Mouse (Mus musculus) left cerebral cortex, adult 8-10 months (tissue): ENCODE results near the gene Fam234b. TPM values are rescaled to one million over a fixed set of nuclear protein-coding genes. Genes with fewer than 3 reads are reported as not detected.

Source experiments
- DNase-seq, 2 experiments: peaks; one replicate each; pipeline ENCODE4 v3.0.0; 2022; ENCODE audit warnings: low spot score in 2 of 2
- total RNA-seq, 4 experiments: library from RNA; stranded (reverse); gene quantifications; 2 replicates each; pipeline ENCODE4 v1.2.4; 2022

The Fam234b gene
- total RNA-seq: 100 to 1,000 TPM; 149 to 164 (median 160) TPM

GRCm38 (mm10) chr6:135197921-135198532, at the start of gene Fam234b, which contains the start of gene Hebp1:
TSS of gene Fam234b (plus strand) at chr6:135197977.
TSS of gene Hebp1 (minus strand) at chr6:135198022.
- peak; percentile 76 to 83 for DNase-seq

- no peak for DNase-seq
Measured at GRCm38 (mm10) chr6:135148506-135148905, 49.3 kb upstream of the Fam234b start.

GRCm38 (mm10) chr6:135149175-135149574, 48.6 kb upstream of the Fam234b start:
- no peak for DNase-seq

- DNase-seq: no peak
Measured at GRCm38 (mm10) chr6:135149722-135150121, 48.1 kb upstream of the Fam234b start.

GRCm38 (mm10) chr6:135150311-135150710, 47.5 kb upstream of the Fam234b start:
- DNase-seq: no peak

- DNase-seq: peak in 1 of 2 experiments; percentile 51
Measured at GRCm38 (mm10) chr6:135153719-135154118, 44.1 kb upstream of the Fam234b start.

- no peak for DNase-seq
Measured at GRCm38 (mm10) chr6:135156597-135156996, 41.2 kb upstream of the Fam234b start.

GRCm38 (mm10) chr6:135157496-135157895, 40.3 kb upstream of the Fam234b start:
- DNase-seq: no peak

- no peak for DNase-seq
Measured at GRCm38 (mm10) chr6:135158509-135158908, 39.3 kb upstream of the Fam234b start.

- DNase-seq: no peak
Measured at GRCm38 (mm10) chr6:135161356-135161755, 36.4 kb upstream of the Fam234b start.

- no peak for DNase-seq
Measured at GRCm38 (mm10) chr6:135162311-135162710, 35.5 kb upstream of the Fam234b start.

- no peak for DNase-seq
Measured at GRCm38 (mm10) chr6:135162861-135163260, 34.9 kb upstream of the Fam234b start.

GRCm38 (mm10) chr6:135165191-135165590, 32.6 kb upstream of the Fam234b start:
- DNase-seq: no peak

GRCm38 (mm10) chr6:135165706-135166105, 32.1 kb upstream of the Fam234b start:
- DNase-seq: no peak

- DNase-seq: no peak
Measured at GRCm38 (mm10) chr6:135166262-135166661, 31.5 kb upstream of the Fam234b start.

- DNase-seq: no peak
Measured at GRCm38 (mm10) chr6:135166712-135167111, 31.1 kb upstream of the Fam234b start.

GRCm38 (mm10) chr6:135167380-135168311, 30.1 kb upstream of the Fam234b start:
- DNase-seq: peak; percentile 51 to 75

- DNase-seq: no peak
Measured at GRCm38 (mm10) chr6:135168471-135168870, 29.3 kb upstream of the Fam234b start.

GRCm38 (mm10) chr6:135169246-135169645, 28.5 kb upstream of the Fam234b start:
- DNase-seq: no peak

GRCm38 (mm10) chr6:135171736-135172135, 26.0 kb upstream of the Fam234b start:
- no peak for DNase-seq

- DNase-seq: peak in 1 of 2 experiments; percentile 61
Measured at GRCm38 (mm10) chr6:135175014-135175413, 22.8 kb upstream of the Fam234b start.

GRCm38 (mm10) chr6:135177271-135177670, 20.5 kb upstream of the Fam234b start:
- DNase-seq: no peak
